Mouse (Mus musculus): ENCODE data around the gene Dnaic2.
A peak's percentile ranks its signal among the peaks of the same experiment; 100 is the strongest.

Gene Dnaic2

DNA sequence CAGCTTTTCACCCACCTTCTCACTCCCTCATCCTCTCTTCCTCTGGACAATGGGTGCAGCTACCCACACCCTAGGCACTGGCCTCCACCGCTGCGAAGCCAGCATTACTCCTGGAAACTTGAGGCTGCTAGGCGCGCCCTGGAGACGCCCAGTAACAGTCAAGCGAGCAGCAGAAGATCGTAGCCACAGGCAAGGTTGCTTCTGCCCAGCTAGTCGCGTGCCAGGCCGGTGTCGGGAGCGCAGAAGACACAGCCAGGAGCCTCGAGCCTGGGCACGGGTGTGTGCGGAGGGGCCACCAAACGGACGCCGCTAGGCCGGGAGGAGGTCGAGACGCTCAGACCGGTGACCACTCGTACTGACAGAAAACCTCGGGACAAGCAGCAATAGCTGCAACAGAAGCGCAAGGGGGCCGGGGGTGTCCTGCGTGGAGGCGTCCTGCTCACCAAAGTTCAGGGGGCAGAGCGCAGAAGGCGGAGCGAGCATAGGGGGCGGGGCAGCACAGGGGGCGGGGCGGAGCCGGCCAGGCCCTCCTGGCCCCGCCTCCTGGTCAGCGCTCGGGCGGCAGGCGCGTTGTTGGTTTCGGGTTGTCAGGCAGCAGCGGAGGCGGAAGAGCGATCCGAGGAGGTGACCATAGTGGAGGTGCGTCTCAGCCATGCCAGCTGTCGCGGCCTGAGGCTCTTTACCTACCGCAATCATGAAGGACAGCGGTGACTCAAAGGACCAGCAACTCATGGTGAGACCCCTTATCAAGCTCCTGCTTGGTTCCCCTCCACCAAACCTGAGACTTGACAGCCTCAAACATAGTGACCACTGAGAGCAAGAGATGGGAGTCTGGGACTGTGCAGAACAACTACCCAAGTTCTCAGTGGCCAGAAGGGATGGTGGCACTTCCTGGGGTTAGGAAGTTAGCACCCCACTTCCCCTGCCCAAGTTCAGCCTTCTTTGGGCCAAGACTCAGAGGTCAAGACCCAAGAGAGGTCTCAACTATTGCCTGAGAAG is 37.9 kb downstream of the Dnaic2 start, which contains the start of gene Kif19a:
Gene Kif19a (plus strand): TSS at position 569 of the 999 bp plus-strand sequence.
- DNase-seq = peak; percentile 96

DNA sequence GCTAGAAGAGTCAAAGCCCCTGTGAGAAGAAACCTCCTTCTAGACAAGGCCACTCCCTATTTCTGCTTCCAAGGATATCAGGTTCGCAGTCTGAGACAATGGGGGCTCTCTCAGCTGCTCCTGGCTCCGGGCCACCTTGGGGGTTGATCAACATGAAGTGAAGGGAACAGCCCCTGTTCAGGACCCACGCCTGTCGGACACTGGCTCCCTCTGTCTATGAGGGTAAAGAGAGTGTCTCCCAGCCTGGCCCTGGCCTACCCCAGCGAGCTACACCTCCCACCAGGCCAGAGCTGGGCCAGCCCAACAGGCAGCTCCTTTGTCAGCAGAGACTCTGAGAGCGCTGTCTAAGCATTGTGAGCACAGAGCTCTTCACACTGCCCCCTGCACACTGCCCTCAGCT is 42.7 kb downstream of the Dnaic2 start:
- DNase-seq = no peak

DNA sequence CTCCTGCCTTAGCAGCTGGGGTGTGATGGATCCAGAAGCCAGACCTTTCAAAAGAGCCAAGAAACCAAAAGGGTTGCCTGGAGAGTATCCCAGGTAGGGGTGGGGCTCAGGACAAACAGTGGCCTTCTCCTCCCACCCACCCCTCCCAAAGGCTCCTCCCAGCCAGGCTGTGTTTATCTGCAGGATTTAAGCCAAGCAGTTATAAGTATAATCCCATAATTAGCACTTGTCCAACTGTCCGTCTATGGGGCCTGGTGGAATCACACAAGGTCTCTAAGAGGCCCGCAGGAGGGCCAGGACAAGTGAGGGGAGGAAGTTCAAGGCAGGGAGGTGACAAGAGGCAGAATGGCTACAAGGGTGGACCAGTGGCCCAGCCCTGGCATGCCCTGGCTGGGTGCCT is 44.7 kb downstream of the Dnaic2 start:
- DNase-seq = no peak

DNA sequence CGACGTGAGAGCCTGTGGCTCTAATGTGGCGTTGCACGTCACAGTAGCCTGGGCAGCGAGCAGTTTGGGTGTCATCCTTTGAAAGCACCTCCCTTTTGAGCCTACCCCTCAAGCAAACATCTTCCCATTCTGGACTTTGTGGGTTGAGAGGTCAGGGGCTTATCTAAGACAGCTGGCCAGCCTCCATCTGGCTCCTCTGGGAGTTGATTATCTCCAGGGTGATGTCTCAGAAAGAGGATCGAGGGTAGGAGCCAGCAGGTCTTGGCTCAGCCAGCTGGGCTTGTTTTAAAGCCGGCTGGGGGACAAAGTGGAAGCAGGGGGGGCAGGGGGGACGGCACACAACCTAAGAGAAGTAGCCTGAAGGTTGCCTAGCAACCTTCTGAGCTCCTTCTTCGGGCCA is 52.9 kb downstream of the Dnaic2 start:
- DNase-seq = peak; percentile 97

DNA sequence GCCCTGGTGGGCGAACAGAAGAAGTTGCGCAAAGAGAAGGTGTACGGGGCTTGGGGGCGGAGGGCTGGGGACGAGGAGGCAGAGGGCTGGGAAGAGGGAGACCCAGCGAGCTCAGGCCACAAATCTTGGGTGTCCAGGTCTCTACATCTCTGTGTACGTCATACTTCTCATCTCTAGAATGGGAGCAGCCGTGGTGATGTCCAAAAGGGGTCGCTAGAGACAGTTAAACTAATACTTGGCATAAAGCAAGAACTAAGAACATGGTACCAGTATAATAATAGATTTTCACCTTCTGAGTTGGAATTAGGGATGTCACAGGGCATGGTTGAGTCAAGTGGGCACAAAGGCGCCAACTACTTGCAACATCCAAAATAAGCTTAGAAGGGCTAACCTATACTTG is 58.7 kb downstream of the Dnaic2 start:
- DNase-seq = no peak

DNA sequence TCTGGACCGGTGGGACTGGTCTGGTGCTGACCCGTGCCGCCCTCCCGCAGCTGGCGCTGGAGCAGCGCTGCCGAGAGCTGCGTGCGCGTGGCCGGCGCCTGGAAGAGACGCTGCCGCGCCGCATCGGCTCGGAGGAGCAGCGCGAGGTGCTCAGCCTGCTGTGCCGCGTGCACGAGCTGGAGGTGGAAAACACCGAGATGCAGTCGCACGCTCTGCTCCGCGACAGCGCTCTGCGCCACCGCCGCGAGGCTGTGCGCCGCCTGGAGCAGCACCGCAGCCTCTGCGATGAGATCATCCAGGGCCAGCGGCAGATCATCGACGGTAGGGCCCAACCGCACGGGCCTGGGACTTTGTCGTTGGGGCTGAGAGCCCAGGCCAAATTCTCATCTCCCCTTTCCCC is 59.1 kb downstream of the Dnaic2 start:
- no peak for DNase-seq

DNA sequence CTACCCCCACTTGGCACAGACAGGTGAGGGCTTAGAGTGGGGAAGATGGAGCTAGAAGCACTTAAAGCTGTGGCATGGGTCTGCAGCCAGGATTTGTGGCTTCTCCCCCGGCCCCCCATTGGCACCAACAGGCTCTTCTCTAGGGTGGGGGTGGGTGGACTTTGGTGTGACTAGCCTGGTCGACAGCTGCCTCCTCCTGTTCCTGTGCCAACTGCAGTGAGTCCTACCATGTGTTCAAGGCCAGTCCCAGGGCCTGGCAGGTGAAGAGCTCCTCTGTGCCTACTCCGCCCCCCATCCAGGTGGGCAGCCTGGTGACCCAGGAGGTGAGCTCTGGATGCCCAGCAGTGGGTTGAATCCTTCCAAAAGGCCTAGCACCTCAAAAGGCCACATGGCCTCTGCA is 60.4 kb downstream of the Dnaic2 start:
- DNase-seq = no peak

DNA sequence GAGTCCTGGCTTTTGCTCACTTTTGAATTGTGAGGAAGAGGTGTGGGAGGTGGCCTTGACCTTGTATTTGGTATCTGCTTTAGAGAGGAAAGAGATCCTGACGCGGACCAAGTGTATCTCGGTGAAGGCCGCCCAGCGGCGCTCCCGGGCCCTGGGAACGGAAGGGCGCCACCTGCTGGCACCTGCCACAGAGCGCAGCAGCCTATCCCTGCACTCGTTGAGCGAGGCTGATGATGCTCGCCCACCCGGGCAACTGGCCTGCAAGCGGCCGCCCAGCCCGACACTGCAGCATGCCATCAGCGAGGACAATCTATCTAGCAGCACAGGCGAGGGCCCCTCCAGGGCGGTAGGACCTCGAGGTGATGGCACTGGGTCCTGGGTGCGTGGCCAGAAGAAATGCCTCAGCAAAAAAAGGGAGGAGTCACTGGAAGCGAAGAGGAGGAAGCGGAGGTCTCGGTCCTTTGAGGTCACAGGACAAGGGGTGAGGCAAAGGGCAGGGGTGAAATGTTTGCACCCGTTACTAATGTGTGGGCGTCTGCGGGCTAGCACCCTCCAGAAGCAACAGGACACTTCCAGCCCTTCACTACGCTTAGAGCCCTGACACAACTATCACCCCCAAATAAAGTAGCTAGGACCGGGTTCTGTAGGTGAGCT is 62.0 kb downstream of the Dnaic2 start:
- peak; percentile 97 for DNase-seq

DNA sequence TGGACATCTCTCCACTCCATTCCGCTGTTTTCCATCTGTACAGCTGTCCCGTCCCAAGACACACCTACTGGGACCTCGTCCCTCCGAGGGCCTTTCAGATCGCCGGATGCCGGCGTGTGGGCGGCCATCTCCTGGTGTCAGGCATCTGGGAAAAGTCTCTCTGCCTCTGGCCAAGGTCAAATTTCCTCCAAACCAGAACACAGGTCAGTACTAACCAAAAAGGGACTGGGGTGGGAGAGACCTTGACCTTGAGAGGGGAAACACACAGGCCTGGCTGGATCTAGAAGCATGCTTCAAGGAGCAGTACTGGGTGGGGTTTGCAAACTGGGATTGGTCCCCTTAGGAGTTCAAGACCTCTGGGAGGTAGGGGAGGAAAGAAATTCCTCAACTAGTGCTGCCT is 62.5 kb downstream of the Dnaic2 start:
- no peak for DNase-seq

DNA sequence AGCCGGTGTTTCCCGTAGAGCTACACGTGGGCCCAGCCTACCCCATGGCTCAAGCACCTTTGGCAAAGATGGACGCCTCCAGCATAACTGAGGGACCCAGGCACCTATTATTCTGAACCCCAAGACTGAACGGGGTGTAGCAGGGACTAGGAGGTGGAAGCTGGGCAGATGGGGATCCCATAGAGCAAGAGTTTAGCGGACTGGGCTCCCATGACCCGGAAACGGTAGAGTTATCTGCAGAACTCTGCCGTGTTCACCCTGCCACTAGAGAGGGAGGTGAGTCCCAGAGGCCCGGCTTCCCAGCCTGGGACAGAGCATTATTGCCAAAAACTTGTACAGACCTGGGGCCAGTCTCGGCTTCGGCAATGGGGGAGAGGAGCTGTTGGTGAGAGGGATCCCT is 63.0 kb downstream of the Dnaic2 start:
- no peak for DNase-seq

DNA sequence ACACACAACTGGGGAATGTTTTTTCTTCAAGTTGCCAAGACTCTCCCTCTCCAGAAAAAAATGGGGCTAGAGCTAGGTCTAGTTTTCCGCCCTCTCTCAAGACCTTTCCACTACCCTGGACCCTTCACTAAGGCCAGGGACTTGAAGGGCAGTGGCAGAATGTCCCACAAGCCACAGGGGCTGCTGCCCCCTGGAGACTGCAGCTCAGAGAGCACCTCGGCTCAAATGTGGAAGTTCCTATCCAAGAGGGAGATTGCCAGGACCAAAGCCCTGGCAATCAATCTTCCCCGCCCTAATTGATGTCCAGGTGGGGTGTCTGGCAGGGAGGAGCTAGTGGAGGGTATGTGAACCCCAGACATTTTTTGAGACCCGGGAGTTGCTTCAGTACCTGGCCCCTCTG is 63.6 kb downstream of the Dnaic2 start:
- DNase-seq = no peak

DNA sequence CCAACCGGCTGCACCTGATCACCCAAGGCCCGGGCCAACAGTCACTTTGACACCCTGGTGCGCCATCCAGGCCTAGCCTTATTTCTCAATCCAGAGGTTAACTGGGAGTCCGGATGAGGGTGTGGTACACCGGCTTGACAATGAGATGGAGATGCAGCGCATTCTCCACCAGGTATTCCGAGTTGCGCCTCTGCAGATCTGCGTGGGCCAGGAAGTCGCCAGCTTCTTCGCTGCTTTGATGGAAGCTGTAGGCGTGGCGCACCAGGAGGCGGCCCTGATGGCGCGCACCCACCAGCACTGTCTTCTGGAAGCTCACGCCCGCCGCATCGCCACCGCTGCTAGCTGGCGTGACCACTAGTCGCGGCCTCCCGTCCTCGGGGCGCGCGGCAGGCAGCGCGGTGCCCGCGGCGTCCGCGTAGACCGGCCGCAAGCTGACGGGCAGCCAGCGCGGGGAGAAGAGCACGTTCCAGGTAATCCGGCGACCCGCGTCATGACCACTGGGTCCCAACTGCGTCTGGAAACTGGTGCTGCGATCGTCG is 64.2 kb downstream of the Dnaic2 start:
- no peak for DNase-seq

DNA sequence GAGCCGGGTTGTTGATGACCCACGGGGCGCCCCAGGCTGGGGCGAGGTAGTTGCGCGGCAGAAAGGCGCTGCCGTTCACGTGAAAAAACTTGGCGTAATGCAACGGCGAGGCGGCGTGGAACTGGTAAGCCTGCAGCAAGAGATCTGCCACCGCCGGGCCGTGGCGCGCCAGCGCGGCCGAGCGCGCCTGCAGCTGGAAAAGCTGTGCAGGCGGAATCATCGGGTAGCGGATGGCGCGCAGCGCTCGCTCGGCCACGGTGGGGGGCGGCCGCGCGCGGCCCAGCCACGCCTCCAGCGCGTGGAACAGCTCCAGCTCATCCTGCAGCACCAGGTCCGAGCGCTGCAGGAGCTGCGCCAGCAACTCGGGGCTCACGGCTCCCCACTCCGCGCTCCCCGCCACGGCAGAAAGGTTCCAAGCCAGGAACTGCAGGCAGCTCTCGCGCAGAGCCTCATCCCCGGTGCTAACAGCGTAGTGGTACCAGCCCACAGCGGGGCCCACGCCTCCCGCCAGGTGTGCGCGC is 64.7 kb downstream of the Dnaic2 start:
- DNase-seq = no peak

DNA sequence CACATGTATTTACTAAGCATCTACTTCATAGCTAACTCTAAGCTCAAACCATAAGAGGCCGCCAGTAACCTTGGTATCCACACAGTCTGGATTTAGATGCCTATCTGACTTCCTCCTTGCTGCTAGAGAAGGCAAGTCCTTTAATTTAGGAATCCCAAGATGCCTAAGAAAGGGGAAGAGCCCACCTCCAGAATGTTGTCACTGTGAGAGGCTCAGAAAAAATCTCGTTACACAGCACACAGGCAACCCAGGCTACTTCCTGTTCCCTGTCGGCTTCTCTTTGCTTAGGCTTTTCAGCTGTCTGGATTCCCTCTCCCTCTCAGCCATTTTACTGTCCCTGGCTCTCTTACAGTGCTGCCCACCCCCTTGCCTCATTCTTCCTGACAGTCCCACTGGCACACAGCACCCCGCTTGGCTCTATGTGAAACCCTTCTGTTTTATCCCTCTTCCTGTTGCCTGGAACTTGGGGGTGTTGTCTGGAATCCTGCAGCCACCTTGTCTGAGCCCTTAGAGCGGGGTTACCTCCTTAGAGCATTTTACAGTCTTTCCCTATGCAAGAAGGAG is 65.8 kb downstream of the Dnaic2 start:
- DNase-seq = no peak

DNA sequence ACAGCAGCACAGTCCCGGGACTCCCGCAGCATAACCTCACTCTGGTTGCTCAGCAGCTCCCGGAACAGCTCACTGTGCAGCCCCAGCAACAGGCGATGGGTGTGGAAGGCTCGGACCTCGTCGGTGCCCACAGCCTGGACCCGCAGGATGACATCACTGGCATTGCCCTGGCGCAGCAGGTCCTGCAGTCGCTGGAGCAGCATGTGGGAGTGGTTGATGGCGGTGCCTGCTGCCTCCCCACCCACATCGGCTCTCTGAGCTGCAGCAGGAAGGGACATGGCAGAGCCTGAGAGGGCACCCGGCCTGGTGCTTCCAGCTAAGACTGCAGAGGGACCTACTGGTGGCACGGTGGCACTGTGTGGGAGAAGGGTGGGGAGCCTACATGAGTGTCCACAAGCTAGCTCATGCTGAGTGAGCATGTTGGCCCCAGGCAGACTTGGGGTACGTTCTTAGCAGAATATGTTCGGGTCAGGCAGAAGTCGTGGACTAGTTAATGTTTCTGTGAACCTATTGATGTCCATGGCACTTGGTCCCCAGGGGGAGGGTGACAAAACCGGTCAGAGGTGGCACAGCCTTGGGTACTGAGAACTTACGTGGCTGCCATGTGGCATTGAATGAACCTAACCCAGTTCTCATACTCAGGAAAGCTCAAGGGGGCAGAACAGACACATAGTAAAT is 66.8 kb downstream of the Dnaic2 start:
- no peak for DNase-seq

DNA sequence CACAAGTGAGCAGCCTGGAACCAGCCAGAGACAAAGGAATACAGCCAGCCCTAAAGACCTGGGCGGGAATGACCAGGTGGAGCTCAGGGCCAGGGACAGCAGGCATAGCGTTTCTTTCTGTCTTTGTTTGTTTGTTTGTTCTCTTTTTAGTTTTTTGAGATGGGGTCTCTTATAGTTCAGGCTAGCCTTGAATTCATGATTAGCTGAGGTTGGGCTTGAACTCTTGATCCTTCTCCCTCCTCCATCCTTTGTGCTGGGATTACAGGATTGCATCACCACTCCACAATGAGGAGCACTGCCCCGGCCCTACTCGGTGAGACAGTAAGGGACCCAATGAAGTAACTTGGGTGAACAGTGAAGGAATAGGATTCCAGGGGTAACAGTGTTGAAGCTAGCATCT is 67.5 kb downstream of the Dnaic2 start:
- no peak for DNase-seq

DNA sequence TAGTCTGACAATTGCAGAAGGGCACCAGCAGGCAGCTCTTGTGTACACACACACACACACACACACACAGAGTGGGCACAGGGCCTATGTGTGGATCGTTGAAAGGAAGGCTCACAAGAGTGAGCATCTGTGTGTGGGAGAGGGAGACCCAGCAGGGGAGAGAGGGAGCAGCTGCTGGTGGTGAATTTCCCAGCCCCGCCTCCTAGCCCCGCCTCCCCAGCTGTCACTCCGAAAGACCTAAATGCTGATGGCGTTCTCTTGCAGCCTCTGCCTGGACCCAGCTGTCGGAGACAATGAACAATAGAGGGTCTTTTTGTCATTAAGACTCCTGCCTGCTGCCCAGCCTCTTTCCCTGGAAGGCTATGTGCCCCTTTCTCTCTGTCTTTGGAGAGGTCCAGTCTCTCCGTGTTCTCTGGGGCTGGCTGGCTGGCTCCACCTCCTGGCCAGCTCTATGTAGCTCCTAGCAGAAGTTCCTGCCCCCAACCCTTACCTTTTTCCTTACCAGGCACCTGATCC is 68.1 kb downstream of the Dnaic2 start:
- DNase-seq = peak; percentile 93

DNA sequence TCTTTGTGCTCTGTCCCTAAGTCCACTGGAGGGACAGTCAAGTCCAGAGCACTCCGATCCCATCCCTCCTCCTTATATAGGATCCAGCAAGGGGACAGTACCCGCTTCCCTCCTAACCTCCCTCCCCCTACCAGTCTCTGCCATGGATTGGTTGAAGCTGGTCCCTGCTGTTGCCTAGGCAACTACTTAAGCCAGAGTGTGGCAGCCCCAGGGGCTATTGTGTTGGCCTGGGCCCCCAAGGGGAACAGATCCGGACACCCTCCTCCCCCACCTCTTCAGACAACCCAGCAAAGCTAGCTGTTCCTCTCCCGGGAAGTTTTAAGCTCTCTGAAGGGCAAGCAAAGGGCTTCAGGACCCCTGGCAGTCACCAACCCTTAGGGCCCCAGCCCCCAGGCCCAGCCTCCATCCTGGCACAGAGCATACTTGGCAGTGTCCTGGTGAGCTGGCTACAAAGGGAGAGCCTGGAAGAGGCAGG is 68.7 kb downstream of the Dnaic2 start, which contains the start of gene Btbd17:
Gene Btbd17 (minus strand): TSS at position 98 of the 475 bp plus-strand sequence.
- DNase-seq = no peak

DNA sequence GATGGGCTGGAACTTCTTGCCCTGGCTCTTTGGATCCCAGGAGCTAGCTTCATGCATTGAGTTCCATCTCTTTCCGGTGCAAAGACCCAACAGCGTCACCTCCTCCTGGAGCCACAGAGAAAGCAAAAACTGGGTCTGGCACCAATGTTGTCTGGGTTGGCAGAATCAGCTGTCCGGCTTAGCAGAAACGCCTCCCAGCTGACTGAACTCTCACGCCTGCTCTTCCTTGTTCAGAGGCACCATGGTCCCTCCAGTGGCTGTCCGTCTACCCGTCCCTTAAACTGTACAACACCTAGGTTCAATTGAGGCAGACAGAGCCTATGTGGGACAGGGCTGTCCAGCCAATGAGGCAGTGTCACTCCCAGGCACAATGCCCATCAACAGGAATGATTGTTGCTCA is 70.0 kb downstream of the Dnaic2 start:
- no peak for DNase-seq

DNA sequence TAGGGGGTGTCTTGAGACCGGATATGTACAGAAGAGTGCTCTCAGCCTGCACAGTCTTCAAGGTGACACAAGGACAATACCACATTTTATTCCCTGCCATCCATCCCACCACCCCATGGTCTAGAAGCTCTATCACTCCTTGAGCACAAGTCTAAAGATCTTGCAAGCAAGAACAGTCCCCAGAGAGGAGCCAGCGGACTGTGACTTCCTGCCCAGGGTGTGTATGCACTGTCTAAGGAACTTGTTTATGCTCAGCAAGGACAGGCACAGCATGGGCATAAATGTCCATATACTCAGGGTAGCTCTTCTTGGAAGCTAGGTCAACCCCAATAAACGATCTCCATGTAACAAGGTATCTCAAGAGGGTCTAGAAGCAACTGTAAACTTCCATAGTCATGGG is 70.8 kb downstream of the Dnaic2 start:
- DNase-seq = no peak

DNA sequence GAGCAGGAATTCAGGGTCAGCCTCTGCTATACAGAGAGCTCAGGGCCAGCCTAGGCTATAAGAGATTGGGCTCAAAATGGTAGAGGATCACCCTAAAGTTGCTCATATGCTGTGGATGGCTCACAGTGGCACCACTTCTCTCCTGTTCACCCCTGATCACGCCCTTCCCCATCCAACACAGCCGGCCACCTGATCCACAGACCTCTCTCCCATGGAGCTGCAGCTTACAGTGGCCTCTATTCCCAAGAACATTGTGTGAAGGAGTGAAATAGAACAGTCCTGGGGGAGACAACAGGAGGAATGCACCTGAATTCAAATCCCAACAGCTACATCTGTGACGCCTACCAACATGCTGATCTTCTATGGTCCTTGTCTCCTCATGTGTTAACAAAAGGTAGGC is 71.4 kb downstream of the Dnaic2 start, which contains the start of gene Gpr142:
Gene Gpr142 (plus strand): TSS at position 301 of the 400 bp plus-strand sequence.
- DNase-seq = no peak

DNA sequence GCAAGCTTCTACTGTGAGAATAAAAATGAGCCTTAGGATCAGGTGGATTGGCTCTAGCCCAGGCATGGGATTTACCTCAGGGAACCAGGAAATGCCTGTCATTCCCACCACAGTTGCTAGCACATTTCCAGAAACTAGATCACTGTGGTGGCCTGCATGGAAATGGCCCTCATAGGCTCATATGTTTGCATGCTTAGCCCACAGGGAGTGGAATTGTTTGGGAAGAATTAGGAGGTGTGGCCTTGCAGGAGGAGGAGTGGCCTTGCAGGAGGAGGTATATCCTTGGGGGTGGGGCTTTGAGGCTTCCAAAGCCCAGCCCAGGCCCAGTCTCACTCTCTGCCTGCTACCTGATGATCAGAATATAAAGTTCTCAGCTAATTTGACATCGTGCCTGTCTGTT is 74.7 kb downstream of the Dnaic2 start:
- no peak for DNase-seq
